Mouse (Mus musculus): ENCODE measurements around the gene Tfdp1. TPM values are rescaled to one million over a fixed set of nuclear protein-coding genes. Genes with fewer than 3 reads are reported as not detected.
"Not testable (repeated sequence)": the region's sequence is repeated elsewhere in the genome, so short reads cannot be mapped to it uniquely, and the experiment has no call there.

The Tfdp1 gene
- 10 to 100 TPM; 59.4 to 65.9 TPM for total RNA-seq (2021)
- long read RNA-seq, experiment 1, transcript Tfdp1-203 (11 exons, 2,421 nt) = minor isoform, 18 of 121 reads
- long read RNA-seq, experiment 1, transcript Tfdp1-201 (11 exons, 1,700 nt) = minor isoform, 8 of 121 reads
- long read RNA-seq, experiment 1, transcript Tfdp1-204 (12 exons, 2,511 nt) = major isoform, 20 of 121 reads
- long read RNA-seq, experiment 1, partial matches to known transcripts = 2 of 121 reads
- long read RNA-seq, experiment 1, other reads (novel, unspliced or antisense) = 73 of 121 reads
- long read RNA-seq, experiment 2, transcript Tfdp1-201 (11 exons, 1,700 nt) = minor isoform, 12 of 111 reads
- long read RNA-seq, experiment 2, transcript Tfdp1-204 (12 exons, 2,511 nt) = major isoform, 22 of 111 reads
- long read RNA-seq, experiment 2, transcript Tfdp1-203 (11 exons, 2,421 nt) = minor isoform, 10 of 111 reads
- long read RNA-seq, experiment 2, partial matches to known transcripts = 7 of 111 reads
- long read RNA-seq, experiment 2, other reads (novel, unspliced or antisense) = 60 of 111 reads

- intact Hi-C loops (cut with DNase I) = no loop called here
- DNase-seq (ENCODE audit: low spot score in 2 of 2) = peak; percentile 81 to 89
These were observed at the start of gene Tfdp1 for GRCm38 (mm10) chr8:13338255-13338860. Gene Tfdp1, plus strand, starts transcription at chr8:13338751.

GRCm38 (mm10) chr8:13292364-13292763, 46.2 kb upstream of the Tfdp1 start:
- peak; percentile 71 to 76 for DNase-seq (ENCODE audit: low spot score in 2 of 2)

GRCm38 (mm10) chr8:13293677-13294470, 44.7 kb upstream of the Tfdp1 start:
- DNase-seq (ENCODE audit: low spot score in 2 of 2) = no peak

More at GRCm38 (mm10) chr8:13292364-13292763, 46.2 kb upstream of the Tfdp1 start:
- intact Hi-C loops (cut with DNase I) = no loop called here

GRCm38 (mm10) chr8:13299571-13299970, 39.0 kb upstream of the Tfdp1 start:
- intact Hi-C loops (cut with DNase I) = no loop called here
- no peak for DNase-seq (ENCODE audit: low spot score in 2 of 2)

More at GRCm38 (mm10) chr8:13293677-13294470, 44.7 kb upstream of the Tfdp1 start:
- intact Hi-C loops (cut with DNase I) = no loop called here

GRCm38 (mm10) chr8:13301036-13301435, 37.5 kb upstream of the Tfdp1 start:
- intact Hi-C loops (cut with DNase I) = no loop called here
- no peak for DNase-seq (ENCODE audit: low spot score in 2 of 2)

- intact Hi-C loops (cut with DNase I) = no loop called here
- peak; percentile 13 to 54 for DNase-seq (ENCODE audit: low spot score in 2 of 2)
These were observed 33.1 kb upstream of the Tfdp1 start for GRCm38 (mm10) chr8:13305459-13305858.

GRCm38 (mm10) chr8:13305884-13306283, 32.7 kb upstream of the Tfdp1 start:
- intact Hi-C loops (cut with DNase I) = no loop called here
- no peak for DNase-seq (ENCODE audit: low spot score in 2 of 2)

GRCm38 (mm10) chr8:13306309-13306909, 32.1 kb upstream of the Tfdp1 start:
- no peak for DNase-seq (ENCODE audit: low spot score in 2 of 2)
- intact Hi-C loops (cut with DNase I) = no loop called here

GRCm38 (mm10) chr8:13306916-13307315, 31.6 kb upstream of the Tfdp1 start:
- DNase-seq (ENCODE audit: low spot score in 2 of 2) = no peak
- intact Hi-C loops (cut with DNase I) = no loop called here

- DNase-seq (ENCODE audit: low spot score in 2 of 2) = no peak
- intact Hi-C loops (cut with DNase I) = no loop called here
These were observed 23.6 kb upstream of the Tfdp1 start for GRCm38 (mm10) chr8:13314922-13315321.

GRCm38 (mm10) chr8:13316671-13317070, 21.9 kb upstream of the Tfdp1 start:
- no peak for DNase-seq (ENCODE audit: low spot score in 2 of 2)
- intact Hi-C loops (cut with DNase I) = no loop called here

- intact Hi-C loops (cut with DNase I) = no loop called here
- DNase-seq (ENCODE audit: low spot score in 2 of 2) = no peak
These were observed 12.0 kb upstream of the Tfdp1 start for GRCm38 (mm10) chr8:13326598-13326997.

GRCm38 (mm10) chr8:13334671-13335070, 3.9 kb upstream of the Tfdp1 start:
- DNase-seq (ENCODE audit: low spot score in 2 of 2) = no peak
- intact Hi-C loops (cut with DNase I) = no loop called here

- intact Hi-C loops (cut with DNase I); DNase-seq (ENCODE audit: low spot score in 2 of 2): not testable (repeated sequence)
These were observed 1.3 kb upstream of the Tfdp1 start for GRCm38 (mm10) chr8:13337245-13337644.

GRCm38 (mm10) chr8:13337678-13338077, 873 bp upstream of the Tfdp1 start:
- intact Hi-C loops (cut with DNase I) = no loop called here
- DNase-seq (ENCODE audit: low spot score in 2 of 2) = no peak

GRCm38 (mm10) chr8:13338901-13339645, 522 bp downstream of the Tfdp1 start:
- intact Hi-C loops (cut with DNase I) = no loop called here
- DNase-seq (ENCODE audit: low spot score in 2 of 2) = peak in 1 of 2 experiments; percentile 9

GRCm38 (mm10) chr8:13339646-13339990, 1.1 kb downstream of the Tfdp1 start:
- no peak for DNase-seq (ENCODE audit: low spot score in 2 of 2)
- intact Hi-C loops (cut with DNase I) = no loop called here

- intact Hi-C loops (cut with DNase I) = no loop called here
- DNase-seq (ENCODE audit: low spot score in 2 of 2) = no peak
These were observed 2.1 kb downstream of the Tfdp1 start for GRCm38 (mm10) chr8:13340650-13341049.

GRCm38 (mm10) chr8:13342340-13342739, 3.8 kb downstream of the Tfdp1 start:
- no peak for DNase-seq (ENCODE audit: low spot score in 2 of 2)
- intact Hi-C loops (cut with DNase I) = no loop called here

Data from left cerebral cortex, postnatal 14 days (tissue).